Mouse (Mus musculus) embryonic fibroblast, embryonic 13.5 days (primary cell): ENCODE measurements around the gene 4933414I15Rik.

Source experiments
- CTCF ChIP-seq: IDR thresholded peaks from 2 replicates; pipeline ENCODE4 v1.5.1; 2011; ENCODE audit warnings: mild to moderate bottlenecking, control low read depth, low read length, moderate library complexity, borderline replicate concordance; ENCODE audit not compliant: insufficient read depth
- POLR2A ChIP-seq: IDR thresholded peaks from 2 replicates; pipeline ENCODE4 v1.6.1; 2011; ENCODE audit warnings: low read depth, mild to moderate bottlenecking, control low read depth, low read length, moderate library complexity

GRCm38 (mm10) chr11:50964886-50965285 is 21.3 kb upstream of the 4933414I15Rik start:
- no peak for TF ChIP-seq CTCF
- no peak for TF ChIP-seq POLR2A
